Mouse (Mus musculus) G1E (cell line): ENCODE results near the gene Kcnh7. TPM values are rescaled to one million over a fixed set of nuclear protein-coding genes. Genes with fewer than 3 reads are reported as not detected.
"Not testable (repeated sequence)": the region's sequence is repeated elsewhere in the genome, so short reads cannot be mapped to it uniquely, and the experiment has no call there.

Experiments
- ATAC-seq: 2 replicates; pipeline ENCODE4 v1.8.0; 2016; ENCODE audit warnings: mild to moderate bottlenecking; ENCODE audit not compliant: insufficient number of reproducible peaks, poor library complexity, low FRiP score, severe bottlenecking; ENCODE audit errors: extremely low read depth
- DNase-seq: peaks from one replicate; pipeline ENCODE4 v3.0.0; 2012; ENCODE audit warnings: low spot score
- H3K27me3 ChIP-seq: 2 replicates; pipeline ENCODE4 v1.6.1; 2012; ENCODE audit warnings: mild to moderate bottlenecking, low read length, inconsistent platforms; ENCODE audit not compliant: insufficient read depth
- H3K36me3 ChIP-seq: replicated peaks from 2 replicates; pipeline ENCODE3; 2012; ENCODE audit warnings: mild to moderate bottlenecking, inconsistent platforms
- H3K4me1 ChIP-seq: 2 replicates; pipeline ENCODE4 v1.6.1; 2012; ENCODE audit warnings: low read depth, low read length, inconsistent platforms, mixed read lengths; ENCODE audit not compliant: insufficient read depth
- H3K4me3 ChIP-seq: 2 replicates; pipeline ENCODE4 v1.5.1; 2012; ENCODE audit warnings: low read depth, mild to moderate bottlenecking, inconsistent platforms, low read length, moderate library complexity, mixed read lengths
- H3K9me3 ChIP-seq: replicated peaks from 2 replicates; pipeline ENCODE4 v1.6.1; 2012; ENCODE audit warnings: inconsistent platforms
- CTCF ChIP-seq: IDR thresholded peaks from 2 replicates; pipeline ENCODE4 v1.5.1; 2012; ENCODE audit warnings: low read depth, low read length, inconsistent platforms, mixed read lengths
- GATA1 ChIP-seq: IDR thresholded peaks from 2 replicates; pipeline ENCODE4 v1.6.1; 2012; ENCODE audit warnings: borderline replicate concordance, low read length, inconsistent platforms, mixed read lengths
- GATA2 ChIP-seq: IDR thresholded peaks from 2 replicates; pipeline ENCODE4 v1.6.1; 2012; ENCODE audit warnings: low read depth, low read length, inconsistent platforms, borderline replicate concordance
- POLR2AphosphoS5 ChIP-seq: IDR thresholded peaks from 2 replicates; pipeline ENCODE4 v1.6.1; 2012; ENCODE audit warnings: low read depth, low read length, inconsistent platforms; ENCODE audit not compliant: insufficient replicate concordance
- TAL1 ChIP-seq: conservative IDR thresholded peaks from 2 replicates; pipeline ENCODE4 v1.6.1; 2012; ENCODE audit warnings: low read depth, low read length, inconsistent platforms, mixed read lengths
- polyA plus RNA-seq: library from polyadenylated mRNA; stranded (reverse); fragments of >175 nt; gene quantifications from 2 replicates; pipeline ENCODE4 v1.2.3, GENCODE M21; 2012
- total RNA-seq, 2 experiments: library from RNA; stranded (forward) in 1 of 2; stranded (reverse) in 1 of 2; fragments of 200-1000 nt in 1 of 2; fragments of >200 nt in 1 of 2; fragmentation: Nextera tagmentation in 1 of 2; gene quantifications; 2 replicates each; pipeline ENCODE4 v1.2.3; 2014 to 2017

Gene Kcnh7
- total and polyA plus RNA-seq, 3 experiments, result 0.11 TPM; not detected in 2

DNA sequence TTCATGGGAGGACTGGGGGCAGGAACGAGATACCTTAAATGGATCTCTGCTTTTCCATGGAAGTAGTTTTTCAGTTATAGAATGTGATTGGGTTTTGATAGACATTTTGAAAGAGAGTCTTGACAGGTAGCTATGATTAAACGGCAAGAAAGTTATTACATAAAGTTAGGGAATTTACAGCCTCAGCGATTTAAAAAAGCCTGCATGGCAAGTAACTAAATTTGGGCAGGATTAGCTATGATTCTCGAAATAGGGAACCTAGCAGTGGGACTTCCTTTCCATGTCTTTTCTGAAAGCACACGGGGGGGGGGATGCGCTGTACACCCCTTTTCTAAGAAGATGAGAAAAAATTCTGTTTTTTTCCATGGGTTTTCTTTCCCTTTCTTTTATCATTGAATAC lies 466.8 kb downstream of the Kcnh7 start:
- no peaks in the 10 kb centered on the region for H3K27me3 ChIP-seq
- no peaks in the 10 kb centered on the region for H3K9me3 ChIP-seq
- no peaks in the 10 kb centered on the region for H3K4me1 ChIP-seq
- no peak overlapping the region for H3K4me3 ChIP-seq
- ATAC-seq, result no peak
- DNase-seq, result no peak
- no peaks in the 10 kb centered on the region for H3K36me3 ChIP-seq
- no peak for TF ChIP-seq TAL1
- TF ChIP-seq GATA2, result no peak
- no peak for TF ChIP-seq CTCF
- TF ChIP-seq POLR2AphosphoS5, result no peak
- TF ChIP-seq GATA1, result no peak

DNA sequence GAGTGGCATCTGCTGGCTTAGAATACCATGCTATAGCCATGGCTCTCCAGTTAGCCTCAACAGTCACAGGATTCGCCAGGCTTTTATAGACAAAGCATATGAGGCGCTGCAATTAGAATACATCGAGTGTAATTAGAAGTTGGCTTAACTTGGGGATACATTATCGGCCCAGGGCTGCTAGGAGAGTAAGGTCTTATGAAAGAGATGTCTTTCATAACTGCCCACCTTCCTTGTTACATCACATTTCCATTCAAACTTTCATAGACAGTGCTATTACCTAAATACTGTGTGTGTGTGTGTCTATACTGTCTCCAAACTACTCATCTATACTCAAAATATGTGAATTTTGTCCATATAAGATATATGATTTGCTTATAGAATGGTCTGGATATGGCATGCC lies 468.8 kb downstream of the Kcnh7 start:
- H3K4me3 ChIP-seq, result no peak overlapping the region
- H3K27me3 ChIP-seq, result no peaks in the 10 kb centered on the region
- no peaks in the 10 kb centered on the region for H3K36me3 ChIP-seq
- ATAC-seq (no peak), DNase-seq (no peak)
- TF ChIP-seq POLR2AphosphoS5 (no peak), GATA2 (no peak), TAL1 (no peak), GATA1 (no peak), CTCF (no peak)
- no peaks in the 10 kb centered on the region for H3K4me1 ChIP-seq
- H3K9me3 ChIP-seq, result no peaks in the 10 kb centered on the region

DNA sequence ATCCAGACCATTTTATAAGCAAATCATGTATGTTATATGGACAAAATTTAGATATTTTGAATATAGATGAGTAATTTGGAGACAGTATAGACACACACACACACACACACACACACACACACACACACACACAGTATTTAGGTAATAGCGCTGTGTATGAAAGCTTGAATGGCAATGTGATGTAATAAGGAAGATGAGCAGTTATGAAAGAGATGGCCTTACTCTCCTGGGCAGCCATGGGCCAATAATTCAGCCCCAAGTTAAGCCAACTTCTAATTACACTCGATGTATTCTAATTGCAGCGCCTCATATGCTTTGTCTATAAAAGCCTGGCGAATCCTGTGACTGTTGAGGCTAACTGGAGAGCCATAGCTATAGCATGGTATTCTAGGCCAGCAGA lies 469.7 kb downstream of the Kcnh7 start:
- DNase-seq, ATAC-seq, H3K27me3 ChIP-seq, H3K36me3 ChIP-seq, H3K4me3 ChIP-seq, H3K4me1 ChIP-seq, H3K9me3 ChIP-seq: not testable (repeated sequence)

DNA sequence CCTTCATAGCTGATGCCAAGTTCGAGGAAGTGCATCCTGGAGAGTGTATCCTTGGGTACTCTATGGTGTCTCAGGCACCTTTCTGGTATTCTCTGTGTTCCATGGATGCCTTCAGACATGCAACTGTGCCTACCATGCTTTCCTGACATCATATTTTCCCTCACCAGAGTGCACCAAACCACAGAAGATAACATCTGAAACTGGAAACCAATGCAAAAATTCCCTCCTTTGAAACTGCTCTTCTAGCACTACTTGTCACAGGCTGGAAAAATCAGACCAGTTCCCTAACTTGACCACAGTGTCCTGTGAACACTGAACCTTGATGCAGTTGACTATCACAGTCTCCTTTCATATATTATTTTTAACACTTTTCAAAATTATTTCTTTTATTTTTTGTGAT lies 474.5 kb downstream of the Kcnh7 start:
- H3K27me3 ChIP-seq, result peaks cover 4% of the 10 kb centered on the region; the same call in 1 of the 2 replicates
- H3K4me1 ChIP-seq, result no peaks in the 10 kb centered on the region
- DNase-seq (no peak), ATAC-seq (no peak)
- no peak overlapping the region for H3K4me3 ChIP-seq
- H3K36me3 ChIP-seq, result no peaks in the 10 kb centered on the region
- TF ChIP-seq POLR2AphosphoS5, result no peak
- no peaks in the 10 kb centered on the region for H3K9me3 ChIP-seq

DNA sequence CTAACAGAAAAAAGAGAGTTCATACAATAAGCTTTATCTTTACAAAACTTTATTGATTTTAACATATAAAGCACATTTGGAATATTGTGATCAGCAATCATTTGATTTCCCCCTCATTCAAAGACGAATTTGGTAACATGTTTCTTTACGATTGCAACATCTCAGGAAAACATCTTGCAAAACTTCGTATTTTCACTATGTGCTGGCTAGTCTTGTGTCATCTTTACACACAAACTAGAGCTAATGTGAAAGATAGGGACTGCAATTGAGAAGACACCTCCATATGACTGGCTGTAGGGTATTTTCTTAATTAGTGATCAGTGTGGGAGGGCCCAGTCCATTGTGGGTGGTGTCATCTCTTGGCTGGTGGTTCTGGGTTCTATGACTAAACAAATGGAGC lies 477.8 kb downstream of the Kcnh7 start:
- no peak for DNase-seq

DNA sequence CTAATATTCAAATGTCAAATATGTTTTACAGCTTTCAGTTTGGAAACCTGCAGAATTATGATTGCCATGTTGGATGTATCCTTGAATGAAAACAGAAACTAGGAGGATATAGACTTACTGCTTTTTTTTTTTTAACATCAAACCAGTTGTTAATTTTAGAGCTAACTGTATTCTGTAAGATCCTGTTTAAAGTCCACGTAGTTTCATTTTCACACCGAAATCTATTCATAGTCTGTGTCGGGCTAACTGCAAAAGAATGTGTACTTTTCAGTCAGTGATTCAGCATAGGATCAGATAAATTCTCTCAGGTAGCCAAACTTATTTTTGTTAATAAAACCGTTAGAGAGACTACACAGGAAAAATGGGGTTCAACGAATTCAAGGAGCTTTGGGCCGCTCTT lies 498.2 kb downstream of the Kcnh7 start:
- no peaks in the 10 kb centered on the region for H3K27me3 ChIP-seq
- TF ChIP-seq GATA1, result no peak
- TF ChIP-seq GATA2, result no peak
- no peak for TF ChIP-seq CTCF
- no peak for TF ChIP-seq TAL1
- TF ChIP-seq POLR2AphosphoS5, result no peak
- ATAC-seq (no peak), DNase-seq (no peak)
- H3K9me3 ChIP-seq, result no peaks in the 10 kb centered on the region
- H3K4me3 ChIP-seq, result no peak overlapping the region
- peaks cover 11% of the 10 kb centered on the region for H3K4me1 ChIP-seq
- H3K36me3 ChIP-seq, result peaks cover 2% of the 10 kb centered on the region

More for the DNA sequence above, 477.8 kb downstream of the Kcnh7 start:
- TF ChIP-seq POLR2AphosphoS5, result no peak
- no peak for TF ChIP-seq TAL1
- TF ChIP-seq GATA2, result no peak
- no peak for TF ChIP-seq CTCF
- no peaks in the 10 kb centered on the region for H3K9me3 ChIP-seq
- no peak overlapping the region for H3K4me3 ChIP-seq
- ATAC-seq, result no peak
- no peaks in the 10 kb centered on the region for H3K4me1 ChIP-seq
- H3K36me3 ChIP-seq, result no peaks in the 10 kb centered on the region
- peaks cover 6% of the 10 kb centered on the region for H3K27me3 ChIP-seq

DNA sequence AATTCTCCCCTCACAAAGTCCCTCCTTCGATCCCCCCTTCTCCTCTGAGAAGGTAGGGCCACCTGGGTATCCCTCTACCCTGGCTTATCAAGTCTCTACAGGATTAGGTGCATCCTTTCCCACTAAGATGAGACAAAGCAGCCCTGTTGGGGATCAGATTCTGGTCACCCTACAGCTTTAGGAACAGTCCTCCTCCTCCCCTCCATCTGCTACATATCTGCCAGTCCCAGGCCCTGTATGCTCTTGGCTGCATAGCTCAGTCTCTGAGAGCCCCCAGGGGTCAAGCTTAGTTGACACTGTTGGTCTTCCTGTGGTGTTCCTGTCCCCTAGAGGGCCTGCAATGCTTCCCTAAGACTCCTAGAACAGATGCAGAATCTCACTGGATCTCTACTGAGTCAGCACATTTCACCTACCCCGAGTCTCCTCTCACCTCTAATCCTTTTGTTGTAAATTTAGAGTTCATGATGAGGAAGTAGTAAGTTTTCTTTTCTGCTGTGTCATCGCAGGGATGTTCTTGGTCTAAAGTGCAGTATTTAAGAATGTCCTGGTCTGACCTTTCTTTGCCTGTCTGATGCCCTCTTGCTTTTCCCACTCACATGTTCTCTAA lies 499.0 kb downstream of the Kcnh7 start:
- TF ChIP-seq GATA1 (no peak), GATA2 (no peak), POLR2AphosphoS5 (no peak), TAL1 (no peak), CTCF (no peak)
- DNase-seq, result peak; percentile 18
- Histone ChIP-seq H3K4me1 (peaks cover 11% of the 10 kb centered on the region), H3K36me3 (peaks cover 2% of the 10 kb centered on the region), H3K27me3 (no peaks in the 10 kb centered on the region), H3K9me3 (no peaks in the 10 kb centered on the region), H3K4me3 (no peak overlapping the region)
- ATAC-seq, result peak; percentile 79
